9 mouse cellular contexts compared by ENCODE assay signal in genomic region chr5:30998306-30998705, GRCm38 (mm10). TPM values are rescaled to one million over a fixed set of nuclear protein-coding genes. Genes with fewer than 3 reads are reported as not detected.
DNase-seq lines count a peak whose midpoint lies in the region; ATAC-seq lines count a peak whose summit lies in the region.
"Had no signal": no experiment of that assay in that cellular context is flagged by ENCODE, and none has a peak within 500 bp of the region (broad histone marks: within the 10 kb centered on the region; RNA-seq: fewer than 3 reads in every experiment).

No protein-coding gene starts in this region.

- H3K9me3 ChIP-seq in forebrain, embryonic 11.5 days (ENCODE audit: control insufficient read depth, low read length): no peaks in the 10 kb centered on the region
- H3K9me3 ChIP-seq in forebrain, embryonic 16.5 days (ENCODE audit: control insufficient read depth, low read length): no peaks in the 10 kb centered on the region
- H3K9me3 ChIP-seq: limb, embryonic 13.5 days had no signal

- no peak overlapping the region for H3K4me3 ChIP-seq in forebrain, embryonic 11.5 days (ENCODE audit: low read depth, low read length)
- no peak overlapping the region for H3K4me3 ChIP-seq in forebrain, embryonic 16.5 days (replicated peaks; ENCODE audit: low read length)
- H3K4me3 ChIP-seq: limb, embryonic 13.5 days had no signal

- no peak for ATAC-seq in forebrain, embryonic 11.5 days (replicated peaks; ENCODE audit: low FRiP score)
- ATAC-seq in forebrain, embryonic 16.5 days: no peak
- peak; percentile 68; the same call in 1 of the 2 replicates for ATAC-seq in erythroid progenitor cell, adult 5-6 weeks (replicated peaks; ENCODE audit: low FRiP score, poor library complexity, severe bottlenecking)
- peak; percentile 91 for ATAC-seq in neutrophil, adult 5-6 weeks (ENCODE audit: extremely low read depth, insufficient number of reproducible peaks, low FRiP score, poor library complexity, severe bottlenecking)

- peak; percentile 73 for DNase-seq in forebrain, embryonic 11.5 days (ENCODE audit: low spot score)
- DNase-seq in 3134 (ENCODE audit: extremely low read depth, insufficient read length, low spot score) (peak; percentile 35), R1 (ENCODE audit: low read depth, low spot score) (peak; percentile 66)
- DNase-seq in large intestine, adult 2 months (ENCODE audit: low read depth, low spot score): peak; percentile 35
- DNase-seq in ovary, postnatal 10 days (ENCODE audit: low spot score): no peak

- no peaks in the 10 kb centered on the region for H3K36me3 ChIP-seq in forebrain, embryonic 11.5 days (ENCODE audit: control insufficient read depth, insufficient read depth, low read length)
- no peaks in the 10 kb centered on the region for H3K36me3 ChIP-seq in forebrain, embryonic 16.5 days (ENCODE audit: control insufficient read depth, insufficient read depth)
- H3K36me3 ChIP-seq: limb, embryonic 13.5 days had no signal

- no peak overlapping the region for H3K9ac ChIP-seq in forebrain, embryonic 11.5 days (ENCODE audit: low read length)
- no peak overlapping the region for H3K9ac ChIP-seq in forebrain, embryonic 16.5 days (replicated peaks; ENCODE audit: low read depth, low read length)
- H3K9ac ChIP-seq: limb, embryonic 13.5 days had no signal

- H3K27me3 ChIP-seq in forebrain, embryonic 11.5 days (ENCODE audit: control insufficient read depth, insufficient read depth, low read length): no peaks in the 10 kb centered on the region
- no peaks in the 10 kb centered on the region for H3K27me3 ChIP-seq in forebrain, embryonic 16.5 days (replicated peaks; ENCODE audit: control insufficient read depth, insufficient read depth, low read length)
- H3K27me3 ChIP-seq: limb, embryonic 13.5 days had no signal

- no peaks in the 10 kb centered on the region for H3K4me1 ChIP-seq in forebrain, embryonic 11.5 days (replicated peaks; ENCODE audit: control insufficient read depth, insufficient read depth, low read length)
- no peaks in the 10 kb centered on the region for H3K4me1 ChIP-seq in forebrain, embryonic 16.5 days (replicated peaks; ENCODE audit: control insufficient read depth, insufficient read depth, low read length)

- no peak overlapping the region for H3K4me2 ChIP-seq in forebrain, embryonic 11.5 days (ENCODE audit: low read depth, low read length, severe bottlenecking)
- no peak overlapping the region for H3K4me2 ChIP-seq in forebrain, embryonic 16.5 days (ENCODE audit: low read length)
- H3K4me2 ChIP-seq: limb, embryonic 13.5 days had no signal

- no peak overlapping the region for H3K27ac ChIP-seq in forebrain, embryonic 11.5 days (ENCODE audit: low read depth, low read length)
- H3K27ac ChIP-seq in forebrain, embryonic 16.5 days (ENCODE audit: low read length): no peak overlapping the region
- H3K27ac ChIP-seq: limb, embryonic 13.5 days had no signal

- WGBS in forebrain, embryonic 11.5 days: 19% methylated on average over 5 of the region's 5 CpGs
- whole genome bisulfite sequencing in forebrain, embryonic 16.5 days: 23% methylated on average over 5 of the region's 5 CpGs
- 38% methylated on average over 5 of the region's 5 CpGs for WGBS in large intestine, adult 2 months

RNA-seq across cellular contexts. Expression of gene Tcf23, which starts 29.8 kb away (rescaled TPM):
- polyA plus RNA-seq in forebrain, embryonic 11.5 days (2014; fragmentation: Nextera tagmentation; extraction: Ambion mirVana): not detected in 2 replicates
- not detected in 2 replicates for polyA plus RNA-seq in forebrain, embryonic 16.5 days (2015; fragmentation: Nextera tagmentation; extraction: Ambion mirVana)
- not detected in 2 replicates for total RNA-seq in erythroid progenitor cell, adult 5-6 weeks (2015; ENCODE audit: low replicate concordance)
- not detected in 2 replicates for total RNA-seq in erythroid progenitor cell, adult 5-6 weeks (2017; ENCODE audit: low replicate concordance)
- polyA plus RNA-seq in large intestine, adult 2 months (2012; rRNA removed): 0.33 and 0.62 TPM in 2 replicates
- total RNA-seq in neutrophil, adult 5-6 weeks (2017): not detected in 2 replicates
- polyA plus RNA-seq: limb, embryonic 13.5 days had no signal

RNA-seq across cellular contexts. Expression of gene Preb, which starts 38.1 kb away (rescaled TPM):
- 106 and 114 TPM in 2 replicates for polyA plus RNA-seq in forebrain, embryonic 11.5 days (2014; fragmentation: Nextera tagmentation; extraction: Ambion mirVana)
- 135 and 140 TPM in 2 replicates for polyA plus RNA-seq in forebrain, embryonic 16.5 days (2015; fragmentation: Nextera tagmentation; extraction: Ambion mirVana)
- total RNA-seq in erythroid progenitor cell, adult 5-6 weeks (2015; ENCODE audit: low replicate concordance): 42.3 and 55.5 TPM in 2 replicates
- total RNA-seq in erythroid progenitor cell, adult 5-6 weeks (2017; ENCODE audit: low replicate concordance): 8.2 and 24.9 TPM in 2 replicates
- polyA plus RNA-seq in large intestine, adult 2 months (2012; rRNA removed): 386 and 408 TPM in 2 replicates
- total RNA-seq in neutrophil, adult 5-6 weeks (2017): 299 and 306 TPM in 2 replicates

RNA-seq across cellular contexts. Expression of gene Atraid, which starts 49.8 kb away (rescaled TPM):
- 81.8 and 86.4 TPM in 2 replicates for polyA plus RNA-seq in forebrain, embryonic 11.5 days (2014; fragmentation: Nextera tagmentation; extraction: Ambion mirVana)
- 155 and 158 TPM in 2 replicates for polyA plus RNA-seq in forebrain, embryonic 16.5 days (2015; fragmentation: Nextera tagmentation; extraction: Ambion mirVana)
- 38.6 and 49.9 TPM in 2 replicates for total RNA-seq in erythroid progenitor cell, adult 5-6 weeks (2015; ENCODE audit: low replicate concordance)
- total RNA-seq in erythroid progenitor cell, adult 5-6 weeks (2017; ENCODE audit: low replicate concordance): 15.1 and 16.0 TPM in 2 replicates
- 92.9 and 98.2 TPM in 2 replicates for polyA plus RNA-seq in large intestine, adult 2 months (2012; rRNA removed)
- 50.5 and 56.0 TPM in 2 replicates for total RNA-seq in neutrophil, adult 5-6 weeks (2017)

RNA-seq across cellular contexts. Expression of gene Slc5a6, which starts 50.4 kb away (rescaled TPM):
- polyA plus RNA-seq in forebrain, embryonic 11.5 days (2014; fragmentation: Nextera tagmentation; extraction: Ambion mirVana): 10.8 and 10.9 TPM in 2 replicates
- polyA plus RNA-seq in forebrain, embryonic 16.5 days (2015; fragmentation: Nextera tagmentation; extraction: Ambion mirVana): 15.7 and 18.2 TPM in 2 replicates
- not detected in 2 replicates for total RNA-seq in erythroid progenitor cell, adult 5-6 weeks (2015; ENCODE audit: low replicate concordance)
- total RNA-seq in erythroid progenitor cell, adult 5-6 weeks (2017; ENCODE audit: low replicate concordance): not detected in 2 replicates
- polyA plus RNA-seq in large intestine, adult 2 months (2012; rRNA removed): 73.4 and 107 TPM in 2 replicates
- total RNA-seq in neutrophil, adult 5-6 weeks (2017): 2.4 and 5.0 TPM in 2 replicates

RNA-seq across cellular contexts. Expression of gene Cgref1, which starts 52.9 kb away (rescaled TPM):
- polyA plus RNA-seq in forebrain, embryonic 11.5 days (2014; fragmentation: Nextera tagmentation; extraction: Ambion mirVana): 6.4 and 6.8 TPM in 2 replicates
- polyA plus RNA-seq in forebrain, embryonic 16.5 days (2015; fragmentation: Nextera tagmentation; extraction: Ambion mirVana): 15.8 and 29.0 TPM in 2 replicates
- total RNA-seq in erythroid progenitor cell, adult 5-6 weeks (2015; ENCODE audit: low replicate concordance): not detected in 2 replicates
- not detected in 2 replicates for total RNA-seq in erythroid progenitor cell, adult 5-6 weeks (2017; ENCODE audit: low replicate concordance)
- polyA plus RNA-seq in large intestine, adult 2 months (2012; rRNA removed): 111 and 239 TPM in 2 replicates
- total RNA-seq in neutrophil, adult 5-6 weeks (2017): 0.25 and 0.47 TPM in 2 replicates

Comparison
In these comparisons a context has a peak if more than half of its experiments do, and no peak if none do; other contexts are left out.
1. ATAC-seq: peak in erythroid progenitor cell, adult 5-6 weeks (single experiment) and neutrophil, adult 5-6 weeks (single experiment); none in forebrain, embryonic 11.5 days (single experiment) and forebrain, embryonic 16.5 days (single experiment).